Mouse (Mus musculus) hindbrain, postnatal 0 days (tissue): Measurements from ENCODE around the gene Haus8. TPM values are rescaled to one million over a fixed set of nuclear protein-coding genes. Genes with fewer than 3 reads are reported as not detected.
"Not testable (repeated sequence)": the region's sequence is repeated elsewhere in the genome, so short reads cannot be mapped to it uniquely, and the experiment has no call there.

Source experiments
- ATAC-seq: fragments of 200-750 bp; cut with Nextera tagmentation; 2 replicates; pipeline ENCODE4 v1.8.0; 2017; ENCODE audit warnings: mild to moderate bottlenecking, moderate TSS enrichment, moderate library complexity
- DNase-seq: peaks from one replicate; pipeline ENCODE4 v3.0.0-alpha.2; 2015; ENCODE audit warnings: low spot score
- H3K27ac ChIP-seq: fragments of 300-500 bp; sonication (generic); 2 replicates; pipeline ENCODE4 v1.5.1; 2014; ENCODE audit warnings: mild to moderate bottlenecking
- H3K27me3 ChIP-seq: fragments of 300-500 bp; sonication (generic); 2 replicates; pipeline ENCODE4 v1.6.1; 2014; ENCODE audit warnings: low read length, mixed read lengths; ENCODE audit not compliant: insufficient read depth
- H3K36me3 ChIP-seq: fragments of 300-500 bp; sonication (generic); 2 replicates; pipeline ENCODE4 v1.6.1; 2014; ENCODE audit warnings: low read length, mixed read lengths; ENCODE audit not compliant: insufficient read depth
- H3K4me1 ChIP-seq: fragments of 300-500 bp; sonication (generic); 2 replicates; pipeline ENCODE4 v1.6.1; 2014; ENCODE audit warnings: antibody characterized with exemption, low read length, mixed read lengths; ENCODE audit not compliant: insufficient read depth
- H3K4me2 ChIP-seq: fragments of 300-500 bp; sonication (generic); 2 replicates; pipeline ENCODE4 v1.6.1; 2014; ENCODE audit warnings: low read depth, mild to moderate bottlenecking, low read length, moderate library complexity, mixed read lengths
- H3K4me3 ChIP-seq: fragments of 300-500 bp; sonication (generic); 2 replicates; pipeline ENCODE4 v1.5.1; 2014; ENCODE audit warnings: low read length
- H3K9ac ChIP-seq: fragments of 300-500 bp; sonication (generic); replicated peaks from 2 replicates; pipeline ENCODE4 v1.6.1; 2014; ENCODE audit warnings: mild to moderate bottlenecking, low read length, moderate library complexity, mixed read lengths
- H3K9me3 ChIP-seq: fragments of 300-500 bp; sonication (generic); 2 replicates; pipeline ENCODE4 v1.6.1; 2016; ENCODE audit warnings: low read length, mixed read lengths
- CTCF ChIP-seq: IDR thresholded peaks from 2 replicates; pipeline ENCODE4 v1.5.1; 2016; ENCODE audit warnings: antibody characterized with exemption, control low read depth, low read depth
- WGBS: fragments of 180-500 bp; shearing (Covaris S2); extraction: QIAGEN DNeasy Blood & Tissue Kit; methylation state at CpG from one replicate; pipeline ENCODE4 v1.1.7; 2014; 5-methylcytosine and 5-hydroxymethylcytosine counted together
- polyA plus RNA-seq: library from polyadenylated mRNA; unstranded; fragments of >200 nt; fragmentation: Nextera tagmentation; extraction: Ambion mirVana; gene quantifications from 2 replicates; pipeline ENCODE4 v1.2.1, GENCODE M21; 2015
- total RNA-seq: library from RNA; depleted of rRNA; stranded (reverse); fragments of >200 nt; gene quantifications from 2 replicates; pipeline ENCODE4 v1.2.3, GENCODE M21; 2014

Haus8 gene
- total and polyA plus RNA-seq, 2 experiments from 2014 or later, result 24.0 to 45.1 TPM

DNA sequence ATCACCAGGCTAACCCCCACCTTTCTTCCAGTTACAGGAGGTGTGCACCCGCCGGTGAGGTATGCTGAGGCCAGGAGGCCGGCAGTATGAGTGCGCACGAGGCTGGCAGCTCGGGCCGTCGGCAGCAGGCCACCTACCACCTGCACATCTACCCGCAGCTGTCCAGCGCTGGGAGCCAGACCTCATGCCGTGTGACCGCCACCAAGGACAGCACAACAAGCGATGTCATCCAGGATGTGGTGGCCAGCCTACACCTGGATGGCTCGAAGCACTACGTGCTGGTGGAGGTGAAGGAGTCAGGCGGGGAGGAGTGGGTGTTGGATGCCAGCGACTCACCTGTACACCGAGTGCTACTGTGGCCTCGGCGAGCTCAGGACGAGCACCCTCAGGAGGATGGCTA lies 17.5 kb upstream of the Haus8 start:
- H3K4me1 ChIP-seq, result no peaks in the 10 kb centered on the region
- H3K9ac ChIP-seq, result no peak overlapping the region
- DNase-seq (no peak), ATAC-seq (no peak)
- TF ChIP-seq CTCF, result no peak
- no peak overlapping the region for H3K27ac ChIP-seq
- H3K9me3 ChIP-seq, result no peaks in the 10 kb centered on the region
- H3K36me3 ChIP-seq, result peaks cover 13% of the 10 kb centered on the region
- H3K27me3 ChIP-seq, result no peaks in the 10 kb centered on the region
- 96% methylated on average over 21 of the region's 21 CpGs for whole genome bisulfite sequencing
- no peak overlapping the region for H3K4me2 ChIP-seq
- no peak overlapping the region for H3K4me3 ChIP-seq

- no peak overlapping the region for H3K27ac ChIP-seq
- H3K4me3 ChIP-seq, result no peak overlapping the region
- 77% methylated on average over 7 of the region's 7 CpGs for whole genome bisulfite sequencing
- no peak overlapping the region for H3K9ac ChIP-seq
- no peak for TF ChIP-seq CTCF
- ATAC-seq, result no peak
- H3K4me2 ChIP-seq, result no peak overlapping the region
- no peaks in the 10 kb centered on the region for H3K9me3 ChIP-seq
- DNase-seq, result no peak
- H3K4me1 ChIP-seq, result no peaks in the 10 kb centered on the region
- H3K27me3 ChIP-seq, result no peaks in the 10 kb centered on the region
- H3K36me3 ChIP-seq, result peaks cover 11% of the 10 kb centered on the region
Observed at GRCm38 (mm10) chr8:71289098-71289497, 16.4 kb upstream of the Haus8 start.

- no peak overlapping the region for H3K9ac ChIP-seq
- no peaks in the 10 kb centered on the region for H3K27me3 ChIP-seq
- no peaks in the 10 kb centered on the region for H3K9me3 ChIP-seq
- H3K36me3 ChIP-seq, result peaks cover 11% of the 10 kb centered on the region
- TF ChIP-seq CTCF, result no peak
- H3K27ac ChIP-seq, result no peak overlapping the region
- H3K4me3 ChIP-seq, result no peak overlapping the region
- WGBS, result 48% methylated on average over 3 of the region's 3 CpGs
- no peak for DNase-seq
- ATAC-seq, result no peak
- no peak overlapping the region for H3K4me2 ChIP-seq
- no peaks in the 10 kb centered on the region for H3K4me1 ChIP-seq
Observed at GRCm38 (mm10) chr8:71288441-71288949, 15.8 kb upstream of the Haus8 start.

DNA sequence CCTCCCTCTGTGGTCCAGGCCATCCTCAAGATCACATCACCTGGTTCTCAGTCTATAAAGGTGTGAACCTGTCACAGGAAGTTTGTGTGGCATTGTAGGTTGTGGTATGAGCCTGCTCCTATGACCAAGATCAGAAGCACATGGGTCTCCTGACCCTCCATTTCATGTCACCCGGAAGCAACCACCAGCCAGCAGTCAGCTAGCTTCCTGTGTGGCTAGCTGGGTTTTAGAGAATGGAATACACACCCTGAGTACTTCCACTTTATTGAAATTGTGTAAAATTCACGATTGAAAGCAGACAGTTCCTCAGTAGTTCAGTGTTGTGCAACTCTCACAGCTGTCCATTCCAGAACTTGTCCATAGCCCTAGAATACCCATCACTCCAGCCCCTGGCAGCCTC lies 13.5 kb upstream of the Haus8 start:
- not testable (repeated sequence) for ATAC-seq, H3K9me3 ChIP-seq, H3K4me3 ChIP-seq, H3K4me1 ChIP-seq, H3K9ac ChIP-seq, H3K36me3 ChIP-seq, H3K27ac ChIP-seq, H3K4me2 ChIP-seq, DNase-seq, H3K27me3 ChIP-seq
- 82% methylated on average over 2 of the region's 2 CpGs for WGBS

- Histone ChIP-seq H3K4me2 (no peak overlapping the region), H3K9ac (no peak overlapping the region), H3K9me3 (no peaks in the 10 kb centered on the region), H3K36me3 (no peaks in the 10 kb centered on the region), H3K4me3 (no peak overlapping the region), H3K27me3 (no peaks in the 10 kb centered on the region), H3K4me1 (no peaks in the 10 kb centered on the region; the same call in 1 of the 2 replicates), H3K27ac (no peak overlapping the region)
- no peak for TF ChIP-seq CTCF
- 65% methylated on average over 5 of the region's 5 CpGs for WGBS
- DNase-seq (no peak), ATAC-seq (no peak)
Observed at GRCm38 (mm10) chr8:71282621-71283020, 9.9 kb upstream of the Haus8 start.

DNA sequence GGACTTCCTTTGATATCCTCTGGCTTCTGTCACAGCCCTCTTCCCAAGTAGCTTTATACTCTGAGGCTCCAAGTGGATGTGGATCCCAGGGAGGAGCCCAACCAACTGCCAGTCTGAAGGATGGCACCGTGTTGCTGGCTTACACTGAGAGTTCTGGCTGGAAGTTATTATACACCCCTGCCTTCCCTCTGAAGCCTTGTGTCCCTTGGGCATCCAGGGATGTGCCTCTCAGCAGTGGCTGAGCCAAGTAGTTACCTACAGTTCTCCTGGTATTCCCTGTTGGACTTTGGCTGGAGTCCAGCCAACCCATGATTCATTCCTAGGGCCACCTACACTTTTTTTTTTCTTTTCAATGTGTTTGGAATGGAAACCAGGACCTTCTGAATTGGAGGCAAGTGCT lies 9.0 kb upstream of the Haus8 start:
- not testable (repeated sequence) for DNase-seq, H3K4me1 ChIP-seq, H3K9me3 ChIP-seq, H3K9ac ChIP-seq, H3K27me3 ChIP-seq, H3K4me2 ChIP-seq, H3K27ac ChIP-seq, H3K4me3 ChIP-seq, ATAC-seq, H3K36me3 ChIP-seq
- 82% methylated on average over 1 of the region's 1 CpGs for WGBS

- not testable (repeated sequence) for H3K4me3 ChIP-seq, H3K27me3 ChIP-seq, H3K4me2 ChIP-seq, DNase-seq, H3K27ac ChIP-seq, H3K9ac ChIP-seq, H3K36me3 ChIP-seq, H3K9me3 ChIP-seq, ATAC-seq, H3K4me1 ChIP-seq
- 94% methylated on average over 1 of the region's 1 CpGs for WGBS
Observed at GRCm38 (mm10) chr8:71279409-71279808, 6.7 kb upstream of the Haus8 start.
